Mouse (Mus musculus) embryonic fibroblast, embryonic 13.5 days (primary cell): ENCODE measurements around the gene Ppib.

Source experiments
- CTCF ChIP-seq: IDR thresholded peaks from 2 replicates; pipeline ENCODE4 v1.5.1; 2011; ENCODE audit warnings: mild to moderate bottlenecking, control low read depth, low read length, moderate library complexity, borderline replicate concordance; ENCODE audit not compliant: insufficient read depth
- POLR2A ChIP-seq: IDR thresholded peaks from 2 replicates; pipeline ENCODE4 v1.6.1; 2011; ENCODE audit warnings: low read depth, mild to moderate bottlenecking, control low read depth, low read length, moderate library complexity

- TF ChIP-seq CTCF (no peak), POLR2A (no peak)
Observed at GRCm38 (mm10) chr9:66060308-66060647, 256 bp downstream of the Ppib start.
